13 mouse cellular contexts compared by ENCODE assay signal in genomic region chr11:94342114-94342905, GRCm38 (mm10). TPM values are rescaled to one million over a fixed set of nuclear protein-coding genes. Genes with fewer than 3 reads are reported as not detected.
DNase-seq lines count a peak whose midpoint lies in the region; ATAC-seq and TF ChIP-seq lines count a peak whose summit lies in the region.
"Had no signal": no experiment of that assay in that cellular context is flagged by ENCODE, and none has a peak within 500 bp of the region (broad histone marks: within the 10 kb centered on the region; RNA-seq: fewer than 3 reads in every experiment).

No protein-coding gene starts in this region.

- H3K27me3 ChIP-seq in liver, adult 2 months (ENCODE audit: control insufficient read depth, insufficient read depth, low read length) = no peaks in the 10 kb centered on the region
- H3K27me3 ChIP-seq in liver, postnatal 0 days (ENCODE audit: insufficient read depth, low read length) = no peaks in the 10 kb centered on the region
- H3K27me3 ChIP-seq in embryonic facial prominence, embryonic 14.5 days (replicated peaks; ENCODE audit: control insufficient read depth, insufficient read depth, low read length) = no peaks in the 10 kb centered on the region
- H3K27me3 ChIP-seq in liver, embryonic 12.5 days (replicated peaks) = peaks cover 29% of the 10 kb centered on the region
- no peaks in the 10 kb centered on the region for H3K27me3 ChIP-seq in neural tube, embryonic 14.5 days (ENCODE audit: control insufficient read depth, insufficient read depth, low read length)
- H3K27me3 ChIP-seq: intestine, embryonic 15.5 days; limb, embryonic 15.5 days had no signal

- ATAC-seq in liver, postnatal 0 days = no peak
- no peak for ATAC-seq in embryonic facial prominence, embryonic 14.5 days (ENCODE audit: low read depth)
- no peak; the same call in 1 of the 2 replicates for ATAC-seq in liver, embryonic 12.5 days
- no peak for ATAC-seq in neural tube, embryonic 14.5 days (ENCODE audit: low read depth)

- H3K4me3 ChIP-seq in liver, adult 2 months (ENCODE audit: insufficient read depth, low read depth, low read length) = no peak overlapping the region
- no peak overlapping the region for H3K4me3 ChIP-seq in liver, postnatal 0 days (ENCODE audit: low read depth, low read length)
- no peak overlapping the region for H3K4me3 ChIP-seq in embryonic facial prominence, embryonic 14.5 days (ENCODE audit: low read depth, low read length)
- H3K4me3 ChIP-seq in liver, embryonic 12.5 days = no peak overlapping the region
- no peak overlapping the region for H3K4me3 ChIP-seq in neural tube, embryonic 14.5 days (ENCODE audit: low read depth, low read length)
- H3K4me3 ChIP-seq: intestine, embryonic 15.5 days; limb, embryonic 15.5 days had no signal

- TF ChIP-seq EP300 in liver, postnatal 0 days (IDR thresholded peaks at IDR 0.05; ENCODE audit: low read depth) = no peak

- no peaks in the 10 kb centered on the region for H3K9me3 ChIP-seq in liver, postnatal 0 days (ENCODE audit: low read length)
- H3K9me3 ChIP-seq in embryonic facial prominence, embryonic 14.5 days (ENCODE audit: control insufficient read depth, low read length) = no peaks in the 10 kb centered on the region
- no peaks in the 10 kb centered on the region for H3K9me3 ChIP-seq in liver, embryonic 12.5 days (replicated peaks)
- no peaks in the 10 kb centered on the region for H3K9me3 ChIP-seq in neural tube, embryonic 14.5 days (ENCODE audit: control insufficient read depth, low read length)
- H3K9me3 ChIP-seq: intestine, embryonic 15.5 days; limb, embryonic 15.5 days had no signal

- TF ChIP-seq CTCF in liver, adult 2 months (IDR thresholded peaks at IDR 0.05; ENCODE audit: low read depth, low read length) = no peak
- TF ChIP-seq CTCF in liver, postnatal 0 days (IDR thresholded peaks at IDR 0.05; ENCODE audit: low read depth) = no peak

- H3K36me3 ChIP-seq in liver, adult 2 months (ENCODE audit: control insufficient read depth, insufficient read depth, low read length) = peaks cover 16% of the 10 kb centered on the region; the same call in 1 of the 2 replicates
- peaks cover 20% of the 10 kb centered on the region for H3K36me3 ChIP-seq in liver, postnatal 0 days (replicated peaks; ENCODE audit: insufficient read depth, low read length)
- peaks cover 28% of the 10 kb centered on the region for H3K36me3 ChIP-seq in embryonic facial prominence, embryonic 14.5 days (ENCODE audit: control insufficient read depth, insufficient read depth, low read length)
- peaks cover 21% of the 10 kb centered on the region for H3K36me3 ChIP-seq in liver, embryonic 12.5 days
- H3K36me3 ChIP-seq in neural tube, embryonic 14.5 days (ENCODE audit: control insufficient read depth, insufficient read depth, low read length) = peaks cover 12% of the 10 kb centered on the region

- WGBS in liver, adult 2 months = 60% methylated on average over 13 of the region's 13 CpGs
- 56% methylated on average over 13 of the region's 13 CpGs for WGBS in liver, postnatal 0 days (ENCODE audit: insufficient replicate concordance)
- WGBS in embryonic facial prominence, embryonic 14.5 days = 51% methylated on average over 13 of the region's 13 CpGs
- WGBS in liver, embryonic 12.5 days (ENCODE audit: insufficient replicate concordance) = 63% methylated on average over 13 of the region's 13 CpGs
- 7% methylated on average over 13 of the region's 13 CpGs for WGBS in neural tube, embryonic 14.5 days

- DNase-seq in liver, adult 2 months (ENCODE audit: extremely low read depth, low read depth, low spot score) = no peak
- no peak for DNase-seq in liver, postnatal 0 days
- no peak for DNase-seq in embryonic facial prominence, embryonic 14.5 days (ENCODE audit: low spot score)
- no peak for DNase-seq in spleen, postnatal 4 days (ENCODE audit: low spot score in 2 of 2)
- no peak for DNase-seq in gastrocnemius, postnatal 25 days
- no peak for DNase-seq in cerebellum, adult 11 months
- DNase-seq: cerebellum, adult 8-10 months; heart, adult 18-20 months; spleen, adult 18-20 months had no signal

- H3K4me2 ChIP-seq in liver, postnatal 0 days (ENCODE audit: low read depth, low read length) = no peak overlapping the region
- no peak overlapping the region for H3K4me2 ChIP-seq in embryonic facial prominence, embryonic 14.5 days (ENCODE audit: low read depth, low read length)
- H3K4me2 ChIP-seq in liver, embryonic 12.5 days = 0 out of 2 replicates have a peak overlapping the region, but pooled peaks have one; percentile 3
- no peak overlapping the region for H3K4me2 ChIP-seq in neural tube, embryonic 14.5 days (ENCODE audit: low read depth, low read length)
- H3K4me2 ChIP-seq: intestine, embryonic 15.5 days; limb, embryonic 15.5 days had no signal

- peaks cover 21% of the 10 kb centered on the region for H3K4me1 ChIP-seq in liver, adult 2 months (ENCODE audit: control insufficient read depth, insufficient read depth, low read length)
- peaks cover 14% of the 10 kb centered on the region; the same call in 1 of the 2 replicates for H3K4me1 ChIP-seq in liver, postnatal 0 days (ENCODE audit: insufficient read depth)
- peaks cover 6% of the 10 kb centered on the region; the same call in 1 of the 2 replicates for H3K4me1 ChIP-seq in embryonic facial prominence, embryonic 14.5 days (ENCODE audit: control insufficient read depth, insufficient read depth, low read length)
- peaks cover 46% of the 10 kb centered on the region for H3K4me1 ChIP-seq in liver, embryonic 12.5 days
- peaks cover 6% of the 10 kb centered on the region; the same call in 1 of the 2 replicates for H3K4me1 ChIP-seq in neural tube, embryonic 14.5 days (ENCODE audit: control insufficient read depth, insufficient read depth, low read length)

- TF ChIP-seq POLR2A in liver, adult 2 months (IDR thresholded peaks at IDR 0.05; ENCODE audit: extremely low read depth, insufficient read depth, low read length) = no peak

- no peaks in the 10 kb centered on the region for H3K79me2 ChIP-seq in liver, adult 2 months (ENCODE audit: control insufficient read depth, insufficient read depth, low read length)

- peak overlapping the region; percentile 68 for H3K27ac ChIP-seq in liver, adult 2 months (replicated peaks; ENCODE audit: insufficient read depth, low read depth, low read length)
- H3K27ac ChIP-seq in liver, postnatal 0 days (ENCODE audit: low read depth) = no peak overlapping the region
- H3K27ac ChIP-seq in embryonic facial prominence, embryonic 14.5 days (replicated peaks; ENCODE audit: low read depth, low read length) = no peak overlapping the region
- H3K27ac ChIP-seq in liver, embryonic 12.5 days = peak overlapping the region; percentile 43; the same call in 1 of the 2 replicates
- H3K27ac ChIP-seq in neural tube, embryonic 14.5 days (ENCODE audit: low read depth, low read length) = peak overlapping the region; percentile 11; the same call in 1 of the 2 replicates
- H3K27ac ChIP-seq: limb, embryonic 15.5 days had no signal

- H3K9ac ChIP-seq in liver, adult 2 months (ENCODE audit: low read depth, low read length) = peak overlapping the region; percentile 44
- H3K9ac ChIP-seq in liver, postnatal 0 days (replicated peaks) = no peak overlapping the region
- 0 out of 2 replicates have a peak overlapping the region, but pooled peaks have one; percentile 1 for H3K9ac ChIP-seq in embryonic facial prominence, embryonic 14.5 days (ENCODE audit: low read depth, low read length)
- no peak overlapping the region for H3K9ac ChIP-seq in liver, embryonic 12.5 days
- H3K9ac ChIP-seq in neural tube, embryonic 14.5 days (replicated peaks; ENCODE audit: low read depth, low read length) = peak overlapping the region; percentile 29; the same call in 1 of the 2 replicates
- H3K9ac ChIP-seq: intestine, embryonic 15.5 days; limb, embryonic 15.5 days had no signal

RNA-seq across cellular contexts. Expression of gene Ankrd40, which starts 14.5 kb away (rescaled TPM):
- total RNA-seq in liver, adult 2 months (2014; rRNA removed) = 28.0 and 30.0 TPM in 2 replicates
- 47.6 and 56.5 TPM in 2 replicates for polyA plus RNA-seq in liver, adult 2 months (2012; rRNA removed)
- 8.5 and 9.5 TPM in 2 replicates for polyA plus RNA-seq in liver, postnatal 0 days (2015; fragmentation: Nextera tagmentation; extraction: Ambion mirVana)
- polyA plus RNA-seq in embryonic facial prominence, embryonic 14.5 days (2014; fragmentation: Nextera tagmentation; extraction: Ambion mirVana) = 24.0 and 28.4 TPM in 2 replicates
- polyA plus RNA-seq in liver, embryonic 12.5 days (2016; fragmentation: Nextera tagmentation; extraction: Ambion mirVana) = 15.7 and 15.9 TPM in 2 replicates
- 15.7 and 16.2 TPM in 2 replicates for polyA plus RNA-seq in neural tube, embryonic 14.5 days (2014; fragmentation: Nextera tagmentation; extraction: Ambion mirVana)
- total RNA-seq in gastrocnemius, postnatal 25 days (2021) = 100 to 1,000 TPM; 191 to 205 TPM

RNA-seq across cellular contexts. Expression of gene Luc7l3, which starts 20.5 kb away (rescaled TPM):
- total RNA-seq in liver, adult 2 months (2014; rRNA removed) = 17.9 and 20.1 TPM in 2 replicates
- polyA plus RNA-seq in liver, adult 2 months (2012; rRNA removed) = 2.5 and 4.6 TPM in 2 replicates
- 35.8 and 36.5 TPM in 2 replicates for polyA plus RNA-seq in liver, postnatal 0 days (2015; fragmentation: Nextera tagmentation; extraction: Ambion mirVana)
- polyA plus RNA-seq in embryonic facial prominence, embryonic 14.5 days (2014; fragmentation: Nextera tagmentation; extraction: Ambion mirVana) = 88.8 and 91.4 TPM in 2 replicates
- polyA plus RNA-seq in liver, embryonic 12.5 days (2016; fragmentation: Nextera tagmentation; extraction: Ambion mirVana) = 67.1 and 67.4 TPM in 2 replicates
- 126 and 150 TPM in 2 replicates for polyA plus RNA-seq in neural tube, embryonic 14.5 days (2014; fragmentation: Nextera tagmentation; extraction: Ambion mirVana)
- 10 to 100 TPM; 33.9 to 36.3 TPM for total RNA-seq in gastrocnemius, postnatal 25 days (2021)

RNA-seq across cellular contexts. Expression of gene Abcc3, which starts 50.5 kb away (rescaled TPM):
- total RNA-seq in liver, adult 2 months (2014; rRNA removed) = 180 and 280 TPM in 2 replicates
- 251 and 292 TPM in 2 replicates for polyA plus RNA-seq in liver, adult 2 months (2012; rRNA removed)
- polyA plus RNA-seq in liver, postnatal 0 days (2015; fragmentation: Nextera tagmentation; extraction: Ambion mirVana) = 6.7 and 8.3 TPM in 2 replicates
- 1.3 and 2.2 TPM in 2 replicates for polyA plus RNA-seq in embryonic facial prominence, embryonic 14.5 days (2014; fragmentation: Nextera tagmentation; extraction: Ambion mirVana)
- polyA plus RNA-seq in liver, embryonic 12.5 days (2016; fragmentation: Nextera tagmentation; extraction: Ambion mirVana) = 4.0 and 4.3 TPM in 2 replicates
- 0.81 and 1.4 TPM in 2 replicates for polyA plus RNA-seq in neural tube, embryonic 14.5 days (2014; fragmentation: Nextera tagmentation; extraction: Ambion mirVana)
- under 1 TPM; 0.90 to 0.94 TPM for total RNA-seq in gastrocnemius, postnatal 25 days (2021)

Comparison
In these comparisons a context has a peak if more than half of its experiments do, and no peak if none do; other contexts are left out.
1. H3K27ac ChIP-seq: peak in liver, adult 2 months (single experiment), liver, embryonic 12.5 days (single experiment) and neural tube, embryonic 14.5 days (single experiment); none in liver, postnatal 0 days (single experiment) and embryonic facial prominence, embryonic 14.5 days (single experiment).
2. H3K9ac ChIP-seq: peak in liver, adult 2 months (single experiment), embryonic facial prominence, embryonic 14.5 days (single experiment) and neural tube, embryonic 14.5 days (single experiment); none in liver, postnatal 0 days (single experiment) and liver, embryonic 12.5 days (single experiment).
3. RNA of gene Abcc3, which starts 50.5 kb away (polyA plus RNA-seq): 251 to 292 TPM in liver, adult 2 months; 6.7 to 8.3 TPM in liver, postnatal 0 days, 4.0 to 4.3 TPM in liver, embryonic 12.5 days, 0.81 to 1.4 TPM in neural tube, embryonic 14.5 days and 1.3 to 2.2 TPM in embryonic facial prominence, embryonic 14.5 days; every median in the first group is over 10 times any median in the second.